20 mouse cellular contexts compared by ENCODE assay signal in genomic region chr12:86503921-86504320, GRCm38 (mm10).
A peak's percentile ranks its signal among the peaks of the same experiment; 100 is the strongest.
DNase-seq lines count a peak whose midpoint lies in the region; ATAC-seq and TF ChIP-seq lines count a peak whose summit lies in the region.
"Had no signal": no experiment of that assay in that cellular context is flagged by ENCODE, and none has a peak within 500 bp of the region (broad histone marks: within the 10 kb centered on the region; RNA-seq: fewer than 3 reads in every experiment).

No protein-coding gene starts in this region.

- H3K9me3 ChIP-seq in ES-Bruce4 (replicated peaks; ENCODE audit: control insufficient read depth, insufficient read depth, low read length, poor library complexity, severe bottlenecking): no peaks in the 10 kb centered on the region
- no peaks in the 10 kb centered on the region for H3K9me3 ChIP-seq in kidney, embryonic 15.5 days (replicated peaks)
- H3K9me3 ChIP-seq: embryonic facial prominence, embryonic 10.5 days; embryonic facial prominence, embryonic 12.5 days; forebrain, embryonic 13.5 days; forebrain, embryonic 15.5 days; G1E had no signal

- 77% methylated on average over 4 of the region's 4 CpGs for WGBS in kidney, embryonic 15.5 days

- DNase-seq in R1 (ENCODE audit: low read depth, low spot score): peak; percentile 78
- no peak for DNase-seq in spleen, postnatal 14 days (ENCODE audit: low spot score in 2 of 2)
- no peak for DNase-seq in cerebellum, postnatal 10 days
- DNase-seq: adrenal gland, postnatal 10 days; adrenal gland, postnatal 25 days; cerebellum, adult 11 months; cerebellum, adult 18-20 months; cerebellum, adult 8-10 months; cerebellum, adult 9-11 months; cerebellum, postnatal 25 days; forebrain, postnatal 0 days had no signal

- TF ChIP-seq POLR2A in ES-Bruce4 (IDR thresholded peaks at IDR 0.05; ENCODE audit: insufficient read depth, low read length): no peak

- H3K36me3 ChIP-seq in ES-Bruce4 (ENCODE audit: control insufficient read depth, insufficient read depth, low read length, poor library complexity, severe bottlenecking): peaks cover 47% of the 10 kb centered on the region
- no peaks in the 10 kb centered on the region for H3K36me3 ChIP-seq in kidney, embryonic 15.5 days
- H3K36me3 ChIP-seq: embryonic facial prominence, embryonic 10.5 days; embryonic facial prominence, embryonic 12.5 days; forebrain, embryonic 15.5 days; G1E had no signal

- no peak for ATAC-seq in kidney, embryonic 15.5 days (replicated peaks; ENCODE audit: low FRiP score)
- ATAC-seq: activated CD4-positive, CD25-positive, alpha-beta regulatory T cell, adult 4 months; forebrain, embryonic 13.5 days; forebrain, embryonic 15.5 days; forebrain, postnatal 0 days; Patski had no signal

- TF ChIP-seq CTCF in ES-Bruce4 (IDR thresholded peaks at IDR 0.05; ENCODE audit: low read depth, low read length): no peak

- TF ChIP-seq EP300 in ES-Bruce4 (IDR thresholded peaks at IDR 0.05; ENCODE audit: insufficient read depth, low read depth, low read length): no peak

- no peaks in the 10 kb centered on the region for H3K27me3 ChIP-seq in ES-Bruce4 (ENCODE audit: control insufficient read depth, insufficient read depth, low read length, poor library complexity, severe bottlenecking)
- H3K27me3 ChIP-seq in kidney, embryonic 15.5 days: no peaks in the 10 kb centered on the region
- H3K27me3 ChIP-seq: embryonic facial prominence, embryonic 12.5 days; forebrain, embryonic 13.5 days; forebrain, embryonic 15.5 days had no signal

- H3K27ac ChIP-seq in ES-Bruce4 (ENCODE audit: insufficient read depth, low read length): peak overlapping the region; percentile 94
- no peak overlapping the region for H3K27ac ChIP-seq in kidney, embryonic 15.5 days
- H3K27ac ChIP-seq: embryonic facial prominence, embryonic 10.5 days; embryonic facial prominence, embryonic 12.5 days; forebrain, embryonic 13.5 days; forebrain, embryonic 15.5 days had no signal

- H3K9ac ChIP-seq in ES-Bruce4 (ENCODE audit: low read depth, poor library complexity, severe bottlenecking): peak overlapping the region; percentile 76
- H3K9ac ChIP-seq in kidney, embryonic 15.5 days: no peak overlapping the region
- H3K9ac ChIP-seq: embryonic facial prominence, embryonic 12.5 days; forebrain, embryonic 13.5 days; forebrain, embryonic 15.5 days; forebrain, postnatal 0 days had no signal

- peak overlapping the region; percentile 47 for H3K4me3 ChIP-seq in ES-Bruce4 (ENCODE audit: low read depth, low read length)
- H3K4me3 ChIP-seq in kidney, embryonic 15.5 days (replicated peaks): no peak overlapping the region
- H3K4me3 ChIP-seq: embryonic facial prominence, embryonic 10.5 days; embryonic facial prominence, embryonic 12.5 days; forebrain, embryonic 13.5 days; forebrain, embryonic 15.5 days had no signal

- H3K4me2 ChIP-seq in kidney, embryonic 15.5 days: no peak overlapping the region
- H3K4me2 ChIP-seq: embryonic facial prominence, embryonic 12.5 days; forebrain, embryonic 13.5 days; forebrain, embryonic 15.5 days had no signal

- H3K4me1 ChIP-seq in ES-Bruce4 (ENCODE audit: control insufficient read depth, insufficient read depth, low read length): peaks cover 22% of the 10 kb centered on the region
- H3K4me1 ChIP-seq in kidney, embryonic 15.5 days: peaks cover 2% of the 10 kb centered on the region; the same call in 1 of the 2 replicates
